18 mouse cellular contexts compared by ENCODE assay signal in the genomic region with DNA sequence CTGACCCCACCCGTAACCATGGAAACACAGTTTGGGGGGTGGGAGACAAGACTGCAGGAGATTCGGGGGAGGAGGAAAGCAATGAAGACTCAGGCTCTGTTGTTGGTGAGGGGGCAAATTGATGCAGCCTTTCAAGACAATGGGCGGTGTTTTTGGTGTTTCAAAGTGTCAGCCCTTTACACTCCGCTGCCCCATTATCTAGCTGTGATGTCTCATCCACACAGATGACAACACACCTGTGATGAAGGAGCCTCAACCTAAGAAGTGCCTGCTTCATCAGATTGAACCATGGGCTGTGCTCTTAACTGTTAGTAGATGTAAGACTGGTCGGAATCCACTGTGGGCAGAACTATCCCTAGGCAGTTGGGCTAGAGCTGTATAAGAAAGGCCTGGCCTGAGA.
"Had no signal": no experiment of that assay in that cellular context is flagged by ENCODE, and none has a peak within 500 bp of the region (broad histone marks: within the 10 kb centered on the region; RNA-seq: fewer than 3 reads in every experiment).

No protein-coding gene starts in this region.

- H3K27me3 ChIP-seq: heart, embryonic 12.5 days; hindbrain, embryonic 12.5 days; intestine, embryonic 15.5 days; limb, embryonic 12.5 days; liver, embryonic 12.5 days had no signal

- DNase-seq: gastrocnemius, adult 2 months; gastrocnemius, postnatal 10 days; gastrocnemius, postnatal 25 days; heart, adult 2 months; heart, postnatal 10 days; heart, postnatal 4 days; kidney, adult 18-20 months; kidney, adult 8-10 months; kidney, postnatal 10 days; kidney, postnatal 4 days had no signal

- H3K36me3 ChIP-seq: heart, embryonic 10.5 days; heart, embryonic 12.5 days; hindbrain, embryonic 10.5 days; hindbrain, embryonic 12.5 days; intestine, embryonic 15.5 days; limb, embryonic 10.5 days; limb, embryonic 12.5 days; liver, embryonic 12.5 days had no signal
